26 mouse cellular contexts compared by ENCODE assay signal in genomic region chr6:50058596-50058995, GRCm38 (mm10). TPM values are rescaled to one million over a fixed set of nuclear protein-coding genes. Genes with fewer than 3 reads are reported as not detected.
DNase-seq lines count a peak whose midpoint lies in the region; ATAC-seq and TF ChIP-seq lines count a peak whose summit lies in the region.
"Had no signal": no experiment of that assay in that cellular context is flagged by ENCODE, and none has a peak within 500 bp of the region (broad histone marks: within the 10 kb centered on the region; RNA-seq: fewer than 3 reads in every experiment).

No protein-coding gene starts in this region.

- H3K4me2 ChIP-seq in kidney, embryonic 16.5 days (replicated peaks; ENCODE audit: low read depth, low read length) = no peak overlapping the region
- no peak overlapping the region for H3K4me2 ChIP-seq in kidney, embryonic 15.5 days
- no peak overlapping the region for H3K4me2 ChIP-seq in midbrain, embryonic 11.5 days
- H3K4me2 ChIP-seq: forebrain, embryonic 13.5 days; heart, embryonic 12.5 days; heart, embryonic 15.5 days; hindbrain, embryonic 14.5 days had no signal

- WGBS in kidney, embryonic 16.5 days = 88% methylated on average over 11 of the region's 11 CpGs
- WGBS in kidney, embryonic 15.5 days = 91% methylated on average over 11 of the region's 11 CpGs
- 96% methylated on average over 11 of the region's 11 CpGs for WGBS in midbrain, embryonic 11.5 days

- DNase-seq in kidney, adult 11 months = peak; percentile 31
- DNase-seq in kidney, adult 8-10 months = peak; percentile 24 to 53
- no peak for DNase-seq in testis, postnatal 10 days (ENCODE audit: low spot score)
- DNase-seq in midbrain, embryonic 11.5 days (ENCODE audit: low spot score, missing footprints) = no peak
- DNase-seq: adrenal gland, adult 2 months; adrenal gland, postnatal 14 days; cerebellum, adult 11 months; cerebellum, adult 2 months; cerebellum, adult 9-11 months; cerebellum, postnatal 25 days; gastrocnemius, adult 2 months; gastrocnemius, postnatal 14 days; heart, adult 18-20 months; heart, postnatal 14 days; heart, postnatal 4 days had no signal

- ATAC-seq in kidney, embryonic 16.5 days (ENCODE audit: low FRiP score, low TSS enrichment) = no peak
- ATAC-seq in kidney, embryonic 15.5 days (replicated peaks; ENCODE audit: low FRiP score) = no peak
- no peak for ATAC-seq in midbrain, embryonic 11.5 days (ENCODE audit: low FRiP score)
- ATAC-seq: CD4-positive, CD25-positive, alpha-beta regulatory T cell, adult 4 months; forebrain, embryonic 13.5 days; forebrain, embryonic 16.5 days; hindbrain, postnatal 0 days had no signal

- TF ChIP-seq POLR2A in testis, adult 2 months (IDR thresholded peaks at IDR 0.05; ENCODE audit: control insufficient read depth, low read depth, low read length) = no peak

- H3K4me1 ChIP-seq in kidney, embryonic 16.5 days (ENCODE audit: insufficient read depth, low read length) = no peaks in the 10 kb centered on the region
- H3K4me1 ChIP-seq in kidney, embryonic 15.5 days = no peaks in the 10 kb centered on the region
- peaks cover 7% of the 10 kb centered on the region for H3K4me1 ChIP-seq in testis, adult 2 months (ENCODE audit: control insufficient read depth, insufficient read depth, low read length)
- H3K4me1 ChIP-seq in midbrain, embryonic 11.5 days (ENCODE audit: control insufficient read depth, insufficient read depth, low read length) = no peaks in the 10 kb centered on the region
- H3K4me1 ChIP-seq: heart, embryonic 12.5 days; heart, embryonic 15.5 days had no signal

- H3K9me3 ChIP-seq in kidney, embryonic 16.5 days (ENCODE audit: low read length) = no peaks in the 10 kb centered on the region
- no peaks in the 10 kb centered on the region for H3K9me3 ChIP-seq in kidney, embryonic 15.5 days (replicated peaks)
- no peaks in the 10 kb centered on the region for H3K9me3 ChIP-seq in midbrain, embryonic 11.5 days (ENCODE audit: control insufficient read depth, low read length)
- H3K9me3 ChIP-seq: forebrain, embryonic 10.5 days; forebrain, embryonic 13.5 days; heart, embryonic 12.5 days; heart, embryonic 15.5 days had no signal

- H3K4me3 ChIP-seq in kidney, embryonic 16.5 days (ENCODE audit: low read length) = no peak overlapping the region
- H3K4me3 ChIP-seq in kidney, embryonic 15.5 days (replicated peaks) = no peak overlapping the region
- peak overlapping the region; percentile 4; the same call in 1 of the 2 replicates for H3K4me3 ChIP-seq in testis, adult 2 months (ENCODE audit: control insufficient read depth, low read depth, low read length)
- H3K4me3 ChIP-seq in midbrain, embryonic 11.5 days (ENCODE audit: low read depth, low read length) = no peak overlapping the region
- H3K4me3 ChIP-seq: forebrain, embryonic 10.5 days; forebrain, embryonic 13.5 days; gastrocnemius, adult 2 months; heart, embryonic 12.5 days; heart, embryonic 15.5 days had no signal

- TF ChIP-seq CTCF in testis, adult 2 months (IDR thresholded peaks at IDR 0.05; ENCODE audit: control insufficient read depth, insufficient read depth, insufficient replicate concordance, low read depth, low read length) = no peak

- no peak overlapping the region for H3K9ac ChIP-seq in kidney, embryonic 16.5 days (replicated peaks; ENCODE audit: low read length)
- H3K9ac ChIP-seq in kidney, embryonic 15.5 days = no peak overlapping the region
- no peak overlapping the region for H3K9ac ChIP-seq in midbrain, embryonic 11.5 days (ENCODE audit: low read length)
- H3K9ac ChIP-seq: forebrain, embryonic 13.5 days; heart, embryonic 12.5 days; heart, embryonic 15.5 days; hindbrain, embryonic 14.5 days had no signal

- no peak overlapping the region for H3K27ac ChIP-seq in kidney, embryonic 16.5 days (ENCODE audit: low read length)
- no peak overlapping the region for H3K27ac ChIP-seq in kidney, embryonic 15.5 days
- no peak overlapping the region for H3K27ac ChIP-seq in testis, adult 2 months (ENCODE audit: control insufficient read depth, insufficient read depth, low read depth, low read length)
- no peak overlapping the region for H3K27ac ChIP-seq in midbrain, embryonic 11.5 days (ENCODE audit: low read depth, low read length)
- H3K27ac ChIP-seq: forebrain, embryonic 10.5 days; forebrain, embryonic 13.5 days; gastrocnemius, adult 2 months; heart, embryonic 15.5 days; hindbrain, embryonic 14.5 days; hindbrain, postnatal 0 days had no signal

- no peaks in the 10 kb centered on the region for H3K27me3 ChIP-seq in kidney, embryonic 16.5 days (ENCODE audit: insufficient read depth, low read length)
- no peaks in the 10 kb centered on the region for H3K27me3 ChIP-seq in kidney, embryonic 15.5 days
- no peaks in the 10 kb centered on the region for H3K27me3 ChIP-seq in testis, adult 2 months (ENCODE audit: control insufficient read depth, insufficient read depth, low read length)
- no peaks in the 10 kb centered on the region for H3K27me3 ChIP-seq in midbrain, embryonic 11.5 days (ENCODE audit: control insufficient read depth, insufficient read depth, low read length)
- H3K27me3 ChIP-seq: forebrain, embryonic 13.5 days; heart, embryonic 12.5 days; heart, embryonic 15.5 days had no signal

- H3K36me3 ChIP-seq in kidney, embryonic 16.5 days (ENCODE audit: insufficient read depth, low read length) = no peaks in the 10 kb centered on the region
- H3K36me3 ChIP-seq in kidney, embryonic 15.5 days = no peaks in the 10 kb centered on the region
- no peaks in the 10 kb centered on the region for H3K36me3 ChIP-seq in testis, adult 2 months (ENCODE audit: control insufficient read depth, insufficient read depth, low read length)
- no peaks in the 10 kb centered on the region for H3K36me3 ChIP-seq in midbrain, embryonic 11.5 days (ENCODE audit: control insufficient read depth, insufficient read depth, low read length)
- H3K36me3 ChIP-seq: forebrain, embryonic 10.5 days; heart, embryonic 12.5 days; heart, embryonic 15.5 days had no signal

RNA-seq across cellular contexts. Expression of gene Mpp6, which starts 51.4 kb away (rescaled TPM):
- polyA plus RNA-seq in kidney, embryonic 16.5 days (2015; fragmentation: Nextera tagmentation; extraction: Ambion mirVana) = 81.5 and 84.7 TPM in 2 replicates
- 98.9 and 104 TPM in 2 replicates for polyA plus RNA-seq in kidney, embryonic 15.5 days (2015; fragmentation: Nextera tagmentation; extraction: Ambion mirVana)
- 64.9 and 73.5 TPM in 2 replicates for polyA plus RNA-seq in testis, adult 2 months (2012; rRNA removed)
- 71.7 and 81.6 TPM in 2 replicates for polyA plus RNA-seq in midbrain, embryonic 11.5 days (2014; fragmentation: Nextera tagmentation; extraction: Ambion mirVana)

Comparison
In these comparisons a context has a peak if more than half of its experiments do, and no peak if none do; other contexts are left out.
1. DNase-seq: peak in kidney, adult 11 months (single experiment) and kidney, adult 8-10 months (2 of 2); none in testis, postnatal 10 days (single experiment) and midbrain, embryonic 11.5 days (single experiment).